Mouse (Mus musculus) olfactory bulb, adult 2 months (tissue): Measurements from ENCODE around the gene Fcrlb. TPM values are rescaled to one million over a fixed set of nuclear protein-coding genes. Genes with fewer than 3 reads are reported as not detected.
A peak's percentile ranks its signal among the peaks of the same experiment; 100 is the strongest.

Source experiments
- H3K27ac ChIP-seq: fragments of 200-500 bp; 2 replicates; pipeline ENCODE4 v1.5.1; 2012; ENCODE audit warnings: low read depth, low read length; ENCODE audit not compliant: insufficient read depth
- H3K4me1 ChIP-seq: fragments of 200-500 bp; 2 replicates; pipeline ENCODE4 v1.6.1; 2012; ENCODE audit warnings: low read length; ENCODE audit not compliant: control insufficient read depth, insufficient read depth
- H3K4me3 ChIP-seq: fragments of 200-500 bp; 2 replicates; pipeline ENCODE4 v1.5.1; 2012; ENCODE audit warnings: mild to moderate bottlenecking, low read depth, low read length, moderate library complexity; ENCODE audit not compliant: insufficient read depth
- CTCF ChIP-seq: fragments of 200-500 bp; IDR thresholded peaks from 2 replicates; pipeline ENCODE4 v1.5.1; 2012; ENCODE audit warnings: low read depth, mild to moderate bottlenecking, low read length, moderate library complexity; ENCODE audit not compliant: insufficient read depth
- POLR2A ChIP-seq: fragments of 200-500 bp; IDR thresholded peaks from 2 replicates; pipeline ENCODE4 v1.6.1; 2012; ENCODE audit warnings: mild to moderate bottlenecking, low read depth, low read length, moderate library complexity; ENCODE audit not compliant: insufficient read depth
- WGBS: fragments of 180-500 bp; shearing (Covaris S2); methylation state at CpG from one replicate; pipeline ENCODE4 v1.1.7; 2018; 5-methylcytosine and 5-hydroxymethylcytosine counted together
- polyA plus RNA-seq: library from polyadenylated mRNA; stranded (reverse); fragments of >200 nt; gene quantifications from 2 replicates; pipeline ENCODE4 v1.2.4, GENCODE M21; 2012; ENCODE audit warnings: low replicate concordance; ENCODE audit not compliant: missing spikeins, insufficient read depth, insufficient read length

Fcrlb gene
- polyA plus RNA-seq, 1 experiment = not detected

- no peak overlapping the region for H3K4me3 ChIP-seq
- no peaks in the 10 kb centered on the region for H3K4me1 ChIP-seq
- WGBS = 81% methylated on average over 16 of the region's 16 CpGs
- no peak overlapping the region for H3K27ac ChIP-seq
- TF ChIP-seq CTCF (no peak), POLR2A (no peak)
These were observed 14.2 kb downstream of the Fcrlb start for GRCm38 (mm10) chr1:170898413-170899075.

- no peak overlapping the region for H3K27ac ChIP-seq
- no peaks in the 10 kb centered on the region for H3K4me1 ChIP-seq
- TF ChIP-seq CTCF (no peak), POLR2A (no peak)
- no peak overlapping the region for H3K4me3 ChIP-seq
- 82% methylated on average over 5 of the region's 5 CpGs for WGBS
These were observed 16.0 kb downstream of the Fcrlb start for GRCm38 (mm10) chr1:170896651-170897281.

GRCm38 (mm10) chr1:170894603-170895602, 17.8 kb downstream of the Fcrlb start:
- WGBS = 65% methylated on average over 9 of the region's 9 CpGs
- H3K4me3 ChIP-seq = no peak overlapping the region

GRCm38 (mm10) chr1:170892279-170892678, 20.5 kb downstream of the Fcrlb start:
- 69% methylated on average over 1 of the region's 1 CpGs for WGBS
- TF ChIP-seq POLR2A = no peak
- TF ChIP-seq CTCF = no peak

More at GRCm38 (mm10) chr1:170894603-170895602, 17.8 kb downstream of the Fcrlb start:
- TF ChIP-seq POLR2A (no peak), CTCF (no peak)
- Histone ChIP-seq H3K27ac (no peak overlapping the region), H3K4me1 (no peaks in the 10 kb centered on the region)

GRCm38 (mm10) chr1:170891646-170892045, 21.1 kb downstream of the Fcrlb start:
- no peak overlapping the region for H3K27ac ChIP-seq
- no peak overlapping the region for H3K4me3 ChIP-seq
- TF ChIP-seq POLR2A = no peak
- no peak for TF ChIP-seq CTCF
- no peaks in the 10 kb centered on the region for H3K4me1 ChIP-seq
- WGBS = 54% methylated on average over 2 of the region's 2 CpGs

More at GRCm38 (mm10) chr1:170892279-170892678, 20.5 kb downstream of the Fcrlb start:
- no peak overlapping the region for H3K27ac ChIP-seq
- H3K4me1 ChIP-seq = no peaks in the 10 kb centered on the region
- H3K4me3 ChIP-seq = no peak overlapping the region

GRCm38 (mm10) chr1:170889310-170889709, 23.4 kb downstream of the Fcrlb start:
- H3K27ac ChIP-seq = no peak overlapping the region
- WGBS = 85% methylated on average over 4 of the region's 4 CpGs
- TF ChIP-seq CTCF (no peak), POLR2A (no peak)
- H3K4me1 ChIP-seq = peaks cover 2% of the 10 kb centered on the region; the same call in 1 of the 2 replicates
- no peak overlapping the region for H3K4me3 ChIP-seq

GRCm38 (mm10) chr1:170886044-170886458, 26.7 kb downstream of the Fcrlb start:
- WGBS = 47% methylated on average over 6 of the region's 6 CpGs
- TF ChIP-seq POLR2A = no peak
- TF ChIP-seq CTCF = no peak
- Histone ChIP-seq H3K4me1 (peaks cover 4% of the 10 kb centered on the region; the same call in 1 of the 2 replicates), H3K4me3 (no peak overlapping the region), H3K27ac (no peak overlapping the region)

- under 1% methylated on average over 46 of the region's 46 CpGs for WGBS
- TF ChIP-seq CTCF (peak; percentile 53), POLR2A (0 out of 2 replicates have a peak, but pooled peaks have one; percentile 23)
- H3K27ac ChIP-seq = no peak within 1 kb of the TSS
- peak within 1 kb of the TSS; percentile 60 for H3K4me3 ChIP-seq
- peaks cover 4% of the 10 kb centered on the region; the same call in 1 of the 2 replicates for H3K4me1 ChIP-seq
These were observed 27.7 kb downstream of the Fcrlb start, which contains the start of the genes Gm26620 and Dusp12 for GRCm38 (mm10) chr1:170884978-170885561. TSS of gene Gm26620 (plus strand) at chr1:170885065. TSS of gene Dusp12 (minus strand) at chr1:170885540.
